Mouse (Mus musculus): ENCODE measurements around the gene Gm1123.

DNA sequence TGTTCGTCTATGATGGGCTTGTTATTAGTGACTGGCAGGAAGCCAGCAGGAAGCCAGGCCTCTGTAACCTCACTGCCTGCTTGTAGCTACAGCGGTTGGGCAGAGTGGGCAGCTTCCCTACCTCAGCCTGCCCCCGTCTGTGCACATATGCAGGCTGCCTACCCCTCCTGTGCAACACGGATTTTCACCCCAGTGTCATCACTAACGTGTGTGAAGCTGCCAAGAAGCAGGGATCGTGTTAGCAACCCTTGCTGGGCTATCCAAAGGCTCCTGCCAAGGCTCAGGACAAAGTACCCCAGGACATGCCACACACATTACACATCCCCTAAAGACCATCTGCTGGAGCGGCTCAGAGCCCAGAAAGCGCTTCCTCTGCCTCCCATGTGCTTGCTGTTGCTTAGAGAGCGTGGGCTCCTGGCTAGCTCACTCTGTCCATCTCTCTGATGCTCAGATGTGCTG, 35.6 kb downstream of the Gm1123 start:
- TF ChIP-seq CTCF (IDR thresholded peaks at IDR 0.05; ENCODE audit: low read depth, low read length) (no peak), TAL1 (conservative IDR thresholded peaks at IDR 0.05; ENCODE audit: low read depth, low read length) (no peak), GATA1 (IDR thresholded peaks at IDR 0.05; ENCODE audit: borderline replicate concordance, low read length) (no peak)
